Mouse (Mus musculus): ENCODE measurements around the gene Lrguk.

The Lrguk gene

GRCm38 (mm10) chr6:34146042-34146441 lies 116.8 kb downstream of the Lrguk start:
- DNase-seq (ENCODE audit: low read depth, low spot score) = no peak

- DNase-seq (ENCODE audit: low read depth, low spot score) = no peak
These were observed 118.8 kb downstream of the Lrguk start for GRCm38 (mm10) chr6:34148021-34148420.

- DNase-seq (ENCODE audit: low read depth, low spot score) = no peak
These were observed 119.4 kb downstream of the Lrguk start for GRCm38 (mm10) chr6:34148639-34149038.

GRCm38 (mm10) chr6:34149066-34149465 lies 119.8 kb downstream of the Lrguk start:
- no peak for DNase-seq (ENCODE audit: low read depth, low spot score)

GRCm38 (mm10) chr6:34149821-34150220 lies 120.6 kb downstream of the Lrguk start:
- DNase-seq (ENCODE audit: low read depth, low spot score) = no peak

GRCm38 (mm10) chr6:34153069-34154052 lies 124.1 kb downstream of the Lrguk start:
- no peak for DNase-seq (ENCODE audit: low read depth, low spot score)

GRCm38 (mm10) chr6:34154202-34154601 lies 125.0 kb downstream of the Lrguk start:
- DNase-seq (ENCODE audit: low read depth, low spot score) = no peak

GRCm38 (mm10) chr6:34155137-34155804 lies 126.0 kb downstream of the Lrguk start:
- no peak for DNase-seq (ENCODE audit: low read depth, low spot score)

GRCm38 (mm10) chr6:34156057-34156456 lies 126.8 kb downstream of the Lrguk start:
- peak; percentile 49 for DNase-seq (ENCODE audit: low read depth, low spot score)

GRCm38 (mm10) chr6:34156841-34157748 lies 127.8 kb downstream of the Lrguk start:
- no peak for DNase-seq (ENCODE audit: low read depth, low spot score)

GRCm38 (mm10) chr6:34159998-34160815 lies 131.0 kb downstream of the Lrguk start:
- no peak for DNase-seq (ENCODE audit: low read depth, low spot score)

- no peak for DNase-seq (ENCODE audit: low read depth, low spot score)
These were observed 131.6 kb downstream of the Lrguk start for GRCm38 (mm10) chr6:34160816-34161310.

GRCm38 (mm10) chr6:34161511-34161910 lies 132.3 kb downstream of the Lrguk start:
- DNase-seq (ENCODE audit: low read depth, low spot score) = no peak

- no peak for DNase-seq (ENCODE audit: low read depth, low spot score)
These were observed 133.4 kb downstream of the Lrguk start for GRCm38 (mm10) chr6:34162607-34163006.

GRCm38 (mm10) chr6:34163014-34163413 lies 133.8 kb downstream of the Lrguk start:
- no peak for DNase-seq (ENCODE audit: low read depth, low spot score)

GRCm38 (mm10) chr6:34168834-34169233 lies 139.6 kb downstream of the Lrguk start:
- no peak for DNase-seq (ENCODE audit: low read depth, low spot score)

GRCm38 (mm10) chr6:34170844-34171494 lies 141.7 kb downstream of the Lrguk start:
- DNase-seq (ENCODE audit: low read depth, low spot score) = no peak

- DNase-seq (ENCODE audit: low read depth, low spot score) = no peak
These were observed 142.7 kb downstream of the Lrguk start for GRCm38 (mm10) chr6:34171748-34172457.

GRCm38 (mm10) chr6:34173251-34173650 lies 144.0 kb downstream of the Lrguk start:
- DNase-seq (ENCODE audit: low read depth, low spot score) = no peak
